Mouse (Mus musculus): ENCODE measurements around the gene Rnf24.

The Rnf24 gene

GRCm38 (mm10) chr2:131261481-131262212 is 91.0 kb downstream of the Rnf24 start:
- DNase-seq: no peak

GRCm38 (mm10) chr2:131260544-131261307 is 92.0 kb downstream of the Rnf24 start:
- DNase-seq: no peak

- DNase-seq: no peak
Observed at GRCm38 (mm10) chr2:131258693-131259092, 94.0 kb downstream of the Rnf24 start.

- no peak for DNase-seq
Observed at GRCm38 (mm10) chr2:131255738-131256137, 97.0 kb downstream of the Rnf24 start.

- DNase-seq: no peak
Observed at GRCm38 (mm10) chr2:131254329-131254713, 98.4 kb downstream of the Rnf24 start.

- no peak for DNase-seq
Observed at GRCm38 (mm10) chr2:131253681-131254328, 98.9 kb downstream of the Rnf24 start.
